Mouse (Mus musculus) Muller cell, postnatal 12 days (primary cell): ENCODE results near the gene Srsf6.

Experiments
- DNase-seq: peaks from one replicate; pipeline ENCODE4 v3.0.0-alpha.2; 2015; ENCODE audit errors: inconsistent ontology term

Srsf6 gene

DNA sequence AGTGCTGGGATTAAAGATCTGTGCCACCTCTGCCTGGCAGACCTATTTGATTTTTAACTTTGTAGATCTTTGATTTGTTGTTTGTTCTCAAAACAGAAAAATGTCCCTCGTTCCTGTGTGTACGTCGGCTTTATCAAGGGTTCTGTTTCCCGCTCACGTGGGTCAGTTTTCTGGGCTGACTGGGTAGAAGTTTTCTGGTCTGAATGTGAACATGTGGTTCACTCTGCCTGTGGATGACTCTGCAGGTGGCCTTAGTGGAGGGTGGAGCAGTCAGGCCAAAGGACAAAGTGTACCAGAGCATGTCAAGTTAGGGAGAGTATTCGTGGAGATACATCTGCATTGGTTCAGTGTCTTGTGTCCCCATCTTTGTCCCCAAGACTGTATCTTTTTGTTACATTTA, 53.1 kb downstream of the Srsf6 start:
- no peak for DNase-seq

DNA sequence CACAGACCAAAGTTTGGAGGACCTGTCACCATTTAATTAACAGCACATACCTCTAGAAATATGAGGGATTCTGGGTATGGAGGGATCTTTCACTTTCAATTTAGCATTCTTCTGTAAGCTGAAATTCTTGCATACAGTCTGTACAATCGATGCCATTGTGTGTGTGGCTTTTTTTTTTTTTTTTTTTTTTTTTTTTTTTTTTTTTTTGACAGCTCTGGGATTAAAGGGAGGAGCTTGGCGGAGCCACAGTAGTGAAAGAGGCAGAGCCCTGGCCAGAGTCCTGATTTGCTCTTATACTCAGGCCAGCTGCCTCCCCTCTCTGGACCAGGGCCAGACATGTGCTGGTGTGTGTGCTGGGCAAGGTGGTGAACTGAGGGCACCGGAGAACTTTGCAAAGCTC, 54.6 kb downstream of the Srsf6 start:
- DNase-seq: peak; percentile 77
